Mouse (Mus musculus) hindbrain, postnatal 0 days (tissue): Measurements from ENCODE around the gene Medag. TPM values are rescaled to one million over a fixed set of nuclear protein-coding genes. Genes with fewer than 3 reads are reported as not detected.

Experiments used
- ATAC-seq: fragments of 200-750 bp; cut with Nextera tagmentation; 2 replicates; pipeline ENCODE4 v1.8.0; 2017; ENCODE audit warnings: mild to moderate bottlenecking, moderate TSS enrichment, moderate library complexity
- DNase-seq: peaks from one replicate; pipeline ENCODE4 v3.0.0-alpha.2; 2015; ENCODE audit warnings: low spot score
- H3K27ac ChIP-seq: fragments of 300-500 bp; sonication (generic); 2 replicates; pipeline ENCODE4 v1.5.1; 2014; ENCODE audit warnings: mild to moderate bottlenecking
- H3K27me3 ChIP-seq: fragments of 300-500 bp; sonication (generic); 2 replicates; pipeline ENCODE4 v1.6.1; 2014; ENCODE audit warnings: low read length, mixed read lengths; ENCODE audit not compliant: insufficient read depth
- H3K36me3 ChIP-seq: fragments of 300-500 bp; sonication (generic); 2 replicates; pipeline ENCODE4 v1.6.1; 2014; ENCODE audit warnings: low read length, mixed read lengths; ENCODE audit not compliant: insufficient read depth
- H3K4me1 ChIP-seq: fragments of 300-500 bp; sonication (generic); 2 replicates; pipeline ENCODE4 v1.6.1; 2014; ENCODE audit warnings: antibody characterized with exemption, low read length, mixed read lengths; ENCODE audit not compliant: insufficient read depth
- H3K4me2 ChIP-seq: fragments of 300-500 bp; sonication (generic); 2 replicates; pipeline ENCODE4 v1.6.1; 2014; ENCODE audit warnings: low read depth, mild to moderate bottlenecking, low read length, moderate library complexity, mixed read lengths
- H3K4me3 ChIP-seq: fragments of 300-500 bp; sonication (generic); 2 replicates; pipeline ENCODE4 v1.5.1; 2014; ENCODE audit warnings: low read length
- H3K9ac ChIP-seq: fragments of 300-500 bp; sonication (generic); replicated peaks from 2 replicates; pipeline ENCODE4 v1.6.1; 2014; ENCODE audit warnings: mild to moderate bottlenecking, low read length, moderate library complexity, mixed read lengths
- H3K9me3 ChIP-seq: fragments of 300-500 bp; sonication (generic); 2 replicates; pipeline ENCODE4 v1.6.1; 2016; ENCODE audit warnings: low read length, mixed read lengths
- CTCF ChIP-seq: IDR thresholded peaks from 2 replicates; pipeline ENCODE4 v1.5.1; 2016; ENCODE audit warnings: antibody characterized with exemption, control low read depth, low read depth
- WGBS: fragments of 180-500 bp; shearing (Covaris S2); extraction: QIAGEN DNeasy Blood & Tissue Kit; methylation state at CpG from one replicate; pipeline ENCODE4 v1.1.7; 2014; 5-methylcytosine and 5-hydroxymethylcytosine counted together
- polyA plus RNA-seq: library from polyadenylated mRNA; unstranded; fragments of >200 nt; fragmentation: Nextera tagmentation; extraction: Ambion mirVana; gene quantifications from 2 replicates; pipeline ENCODE4 v1.2.1, GENCODE M21; 2015
- total RNA-seq: library from RNA; depleted of rRNA; stranded (reverse); fragments of >200 nt; gene quantifications from 2 replicates; pipeline ENCODE4 v1.2.3, GENCODE M21; 2014

Gene Medag
- total and polyA plus RNA-seq, 2 experiments from 2014 or later = 8.3 to 11.3 TPM

- no peak for DNase-seq
- peak; percentile 50 for TF ChIP-seq CTCF
- Histone ChIP-seq H3K27ac (no peak overlapping the region), H3K27me3 (no peaks in the 10 kb centered on the region), H3K36me3 (no peaks in the 10 kb centered on the region), H3K9ac (no peak overlapping the region), H3K9me3 (no peaks in the 10 kb centered on the region), H3K4me1 (0 out of 2 replicates have a peak, but pooled peaks cover 8% of the 10 kb centered on the region), H3K4me2 (no peak overlapping the region), H3K4me3 (no peak overlapping the region)
- 86% methylated on average over 5 of the region's 5 CpGs for WGBS
- ATAC-seq = no peak
Observed at GRCm38 (mm10) chr5:149447733-149448132, 36.2 kb downstream of the Medag start.

DNA sequence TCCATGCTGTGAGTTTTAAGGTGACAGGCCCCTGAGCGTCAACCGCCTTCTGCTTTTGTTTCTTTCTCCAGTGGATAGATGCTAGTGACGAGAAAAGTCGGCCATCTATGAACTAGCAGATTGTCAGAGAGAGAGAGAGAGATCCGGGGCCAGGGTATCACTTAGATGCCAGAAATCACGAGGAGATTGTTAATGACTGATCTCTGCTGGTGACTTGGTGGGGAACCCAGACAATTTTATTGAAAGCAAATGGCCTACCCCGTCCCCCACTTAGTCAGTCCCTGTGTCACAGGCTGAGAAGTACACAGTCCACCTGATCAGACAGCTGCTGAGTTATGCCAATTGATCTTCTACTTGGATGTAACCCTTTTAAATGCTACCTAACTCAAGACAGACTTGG lies 37.9 kb downstream of the Medag start:
- H3K27ac ChIP-seq = no peak overlapping the region
- TF ChIP-seq CTCF = no peak
- no peak overlapping the region for H3K9ac ChIP-seq
- no peak for DNase-seq
- H3K27me3 ChIP-seq = no peaks in the 10 kb centered on the region
- ATAC-seq = no peak
- H3K4me2 ChIP-seq = no peak overlapping the region
- 0 out of 2 replicates have a peak, but pooled peaks cover 5% of the 10 kb centered on the region for H3K4me1 ChIP-seq
- no peaks in the 10 kb centered on the region for H3K36me3 ChIP-seq
- WGBS = 69% methylated on average over 7 of the region's 7 CpGs
- no peaks in the 10 kb centered on the region for H3K9me3 ChIP-seq
- no peak overlapping the region for H3K4me3 ChIP-seq

- peak overlapping the region; percentile 20; the same call in 1 of the 2 replicates for H3K27ac ChIP-seq
- H3K4me2 ChIP-seq = no peak overlapping the region
- no peak overlapping the region for H3K9ac ChIP-seq
- ATAC-seq (no peak), DNase-seq (no peak)
- no peak overlapping the region for H3K4me3 ChIP-seq
- no peaks in the 10 kb centered on the region for H3K27me3 ChIP-seq
- no peaks in the 10 kb centered on the region for H3K36me3 ChIP-seq
- 66% methylated on average over 7 of the region's 7 CpGs for WGBS
- TF ChIP-seq CTCF = no peak
- H3K4me1 ChIP-seq = no peaks in the 10 kb centered on the region
- no peaks in the 10 kb centered on the region for H3K9me3 ChIP-seq
Observed at GRCm38 (mm10) chr5:149451209-149451681, 39.7 kb downstream of the Medag start.

GRCm38 (mm10) chr5:149454281-149454680 lies 42.7 kb downstream of the Medag start:
- Histone ChIP-seq H3K9me3 (no peaks in the 10 kb centered on the region), H3K9ac (no peak overlapping the region), H3K27me3 (no peaks in the 10 kb centered on the region), H3K4me3 (no peak overlapping the region), H3K4me1 (no peaks in the 10 kb centered on the region), H3K36me3 (no peaks in the 10 kb centered on the region), H3K27ac (no peak overlapping the region), H3K4me2 (no peak overlapping the region)
- WGBS = 32% methylated on average over 6 of the region's 6 CpGs
- no peak for DNase-seq
- ATAC-seq = no peak
- TF ChIP-seq CTCF = peak; percentile 65

DNA sequence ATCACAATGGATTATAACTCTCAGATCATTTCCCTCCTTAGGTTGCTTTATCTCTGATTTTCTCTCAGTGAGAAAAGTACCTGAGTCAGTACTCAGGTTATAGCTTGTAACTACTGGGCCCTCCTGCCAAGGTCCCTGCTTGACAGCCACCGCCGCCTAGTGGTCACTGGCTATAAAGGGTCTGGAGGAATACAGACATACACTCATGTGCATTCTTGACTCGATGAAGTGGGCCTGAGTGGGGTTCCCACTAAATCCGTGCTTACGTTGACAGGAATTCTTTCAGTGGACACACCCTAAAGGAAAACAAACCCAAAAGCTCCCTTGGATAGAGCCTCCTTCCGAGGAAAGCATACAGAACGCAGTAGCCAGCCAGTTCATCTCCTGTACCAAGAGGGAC lies 45.0 kb downstream of the Medag start:
- no peaks in the 10 kb centered on the region for H3K36me3 ChIP-seq
- no peaks in the 10 kb centered on the region for H3K9me3 ChIP-seq
- H3K4me2 ChIP-seq = no peak overlapping the region
- no peak overlapping the region for H3K4me3 ChIP-seq
- peak; percentile 34 for TF ChIP-seq CTCF
- ATAC-seq = no peak
- no peaks in the 10 kb centered on the region for H3K27me3 ChIP-seq
- peaks cover 4% of the 10 kb centered on the region; the same call in 1 of the 2 replicates for H3K4me1 ChIP-seq
- DNase-seq = no peak
- H3K27ac ChIP-seq = no peak overlapping the region
- no peak overlapping the region for H3K9ac ChIP-seq
- 87% methylated on average over 7 of the region's 7 CpGs for WGBS

DNA sequence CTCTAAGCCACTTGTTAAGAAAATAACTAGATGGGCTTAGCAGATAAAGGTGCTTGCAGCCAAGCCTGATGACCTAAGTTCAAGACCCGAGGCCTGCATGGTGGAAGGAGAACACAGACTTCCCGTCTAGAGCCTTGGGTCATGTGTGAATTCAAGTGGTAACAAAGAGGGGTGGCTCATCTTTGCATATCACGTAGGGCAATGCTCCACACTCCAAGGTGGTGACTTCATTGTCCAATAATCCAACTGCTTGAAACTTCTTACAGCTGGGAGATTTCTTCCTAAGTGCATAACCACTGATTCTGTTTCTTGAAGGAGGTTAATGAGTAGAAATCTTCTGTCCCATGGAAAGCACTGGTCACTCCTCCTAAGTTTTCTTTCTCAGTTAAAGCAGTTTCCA lies 50.5 kb downstream of the Medag start:
- DNase-seq = no peak
- Histone ChIP-seq H3K9me3 (no peaks in the 10 kb centered on the region), H3K27ac (no peak overlapping the region), H3K36me3 (no peaks in the 10 kb centered on the region), H3K4me2 (no peak overlapping the region), H3K4me3 (no peak overlapping the region), H3K9ac (no peak overlapping the region), H3K4me1 (peaks cover 4% of the 10 kb centered on the region; the same call in 1 of the 2 replicates), H3K27me3 (no peaks in the 10 kb centered on the region)
- WGBS = 85% methylated on average over 3 of the region's 3 CpGs
- no peak for TF ChIP-seq CTCF
- ATAC-seq = no peak

DNA sequence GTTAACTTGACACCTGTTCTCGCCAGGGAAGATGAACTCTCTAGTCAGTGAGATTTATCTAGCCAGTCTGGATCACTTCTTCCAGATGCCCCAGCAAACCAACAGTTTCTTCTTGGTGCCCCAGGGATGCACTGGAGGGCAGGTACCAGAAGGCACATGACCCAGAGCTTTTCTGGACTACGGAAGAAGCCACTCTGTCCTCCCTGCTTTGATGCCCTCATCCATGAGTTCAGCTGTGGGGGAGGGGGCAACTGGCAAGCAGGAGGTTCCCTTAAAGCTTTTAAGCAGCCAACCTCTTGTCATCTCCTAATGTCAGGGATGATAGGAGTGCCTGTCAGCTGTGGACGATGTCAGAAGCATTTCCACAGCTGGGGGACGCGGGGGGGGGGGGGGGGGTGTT lies 53.8 kb downstream of the Medag start:
- Histone ChIP-seq H3K36me3 (no peaks in the 10 kb centered on the region), H3K4me1 (peaks cover 4% of the 10 kb centered on the region; the same call in 1 of the 2 replicates), H3K27me3 (no peaks in the 10 kb centered on the region), H3K9ac (no peak overlapping the region), H3K4me3 (no peak overlapping the region), H3K4me2 (no peak overlapping the region), H3K9me3 (no peaks in the 10 kb centered on the region), H3K27ac (no peak overlapping the region)
- 50% methylated on average over 5 of the region's 5 CpGs for WGBS
- DNase-seq = no peak
- no peak for ATAC-seq
- no peak for TF ChIP-seq CTCF
